Mouse (Mus musculus) cerebellum, adult 2 months (tissue): ENCODE results near the gene Wdr62. TPM values are rescaled to one million over a fixed set of nuclear protein-coding genes. Genes with fewer than 3 reads are reported as not detected.
"Not testable (repeated sequence)": the region's sequence is repeated elsewhere in the genome, so short reads cannot be mapped to it uniquely, and the experiment has no call there.

Source experiments
- DNase-seq, 2 experiments: peaks; one replicate each; pipeline ENCODE4 v3.0.0; 2021
- H3K27ac ChIP-seq: fragments of 200-500 bp; 2 replicates; pipeline ENCODE4 v1.5.1; 2012; ENCODE audit warnings: low read length, control low read depth, inconsistent platforms; ENCODE audit not compliant: insufficient read depth
- H3K27me3 ChIP-seq: fragments of 200-500 bp; 2 replicates; pipeline ENCODE4 v1.6.1; 2012; ENCODE audit warnings: inconsistent platforms, mild to moderate bottlenecking, low read length, moderate library complexity; ENCODE audit not compliant: control insufficient read depth, insufficient read depth
- H3K4me1 ChIP-seq: fragments of 200-500 bp; 2 replicates; pipeline ENCODE4 v1.6.1; 2011; ENCODE audit warnings: low read length; ENCODE audit not compliant: control insufficient read depth, insufficient read depth
- H3K4me3 ChIP-seq: fragments of 200-500 bp; replicated peaks from 2 replicates; pipeline ENCODE3; 2011; ENCODE audit warnings: mild to moderate bottlenecking, low read depth, low read length, control low read depth; ENCODE audit not compliant: insufficient read depth
- CTCF ChIP-seq: fragments of 200-500 bp; IDR thresholded peaks from 2 replicates; pipeline ENCODE4 v1.5.1; 2011; ENCODE audit warnings: low read depth, mild to moderate bottlenecking, control low read depth, low read length, moderate library complexity, borderline replicate concordance; ENCODE audit not compliant: insufficient read depth
- POLR2A ChIP-seq: fragments of 200-500 bp; IDR thresholded peaks from 2 replicates; pipeline ENCODE4 v1.6.1; 2011; ENCODE audit warnings: low read length, control low read depth, borderline replicate concordance; ENCODE audit not compliant: insufficient read depth
- WGBS: fragments of 180-500 bp; shearing (Covaris S2); methylation state at CpG from one replicate; pipeline ENCODE4 v1.1.7; 2018; 5-methylcytosine and 5-hydroxymethylcytosine counted together
- polyA plus RNA-seq: library from polyadenylated mRNA; depleted of rRNA; stranded (reverse); fragments of >200 nt; gene quantifications from 2 replicates; pipeline ENCODE4 v1.2.3, GENCODE M21; 2012

The Wdr62 gene
- polyA plus RNA-seq, 1 experiment = 3.8 TPM

GRCm38 (mm10) chr7:30205383-30205782, 74.8 kb downstream of the Wdr62 start:
- 1% methylated on average over 2 of the region's 2 CpGs for WGBS
- no peak overlapping the region for H3K4me3 ChIP-seq
- peak; percentile 80 for DNase-seq

GRCm38 (mm10) chr7:30204380-30204779, 75.8 kb downstream of the Wdr62 start:
- Histone ChIP-seq H3K27ac (no peak overlapping the region), H3K27me3 (no peaks in the 10 kb centered on the region), H3K4me3 (no peak overlapping the region), H3K4me1 (peaks cover 16% of the 10 kb centered on the region)
- TF ChIP-seq POLR2A (no peak), CTCF (no peak)
- no peak for DNase-seq
- 43% methylated on average over 8 of the region's 8 CpGs for WGBS

More at GRCm38 (mm10) chr7:30205383-30205782, 74.8 kb downstream of the Wdr62 start:
- Histone ChIP-seq H3K27me3 (no peaks in the 10 kb centered on the region), H3K27ac (no peak overlapping the region), H3K4me1 (peaks cover 9% of the 10 kb centered on the region)
- TF ChIP-seq POLR2A (no peak), CTCF (peak; percentile 79)

GRCm38 (mm10) chr7:30202895-30203690, 77.1 kb downstream of the Wdr62 start:
- WGBS = 18% methylated on average over 11 of the region's 11 CpGs
- Histone ChIP-seq H3K4me3 (no peak overlapping the region), H3K27ac (peak overlapping the region; percentile 87), H3K27me3 (no peaks in the 10 kb centered on the region), H3K4me1 (peaks cover 16% of the 10 kb centered on the region)
- TF ChIP-seq POLR2A = no peak
- no peak for TF ChIP-seq CTCF
- DNase-seq = peak; percentile 69 to 89

GRCm38 (mm10) chr7:30200661-30201060, 79.6 kb downstream of the Wdr62 start:
- H3K4me3 ChIP-seq = not testable (repeated sequence)

GRCm38 (mm10) chr7:30200200-30200599, 80.0 kb downstream of the Wdr62 start:
- WGBS = 40% methylated on average over 5 of the region's 5 CpGs
- 0 out of 2 replicates have a peak overlapping the region, but pooled peaks have one; percentile 18 for H3K27ac ChIP-seq
- peaks cover 31% of the 10 kb centered on the region for H3K4me1 ChIP-seq
- H3K4me3 ChIP-seq = no peak overlapping the region
- H3K27me3 ChIP-seq = no peaks in the 10 kb centered on the region
- no peak for TF ChIP-seq CTCF
- TF ChIP-seq POLR2A = no peak
- DNase-seq = peak in 1 of 2 experiments; percentile 12

More at GRCm38 (mm10) chr7:30200661-30201060, 79.6 kb downstream of the Wdr62 start:
- DNase-seq = peak in 1 of 2 experiments; percentile 4
- peaks cover 27% of the 10 kb centered on the region for H3K4me1 ChIP-seq
- H3K27ac ChIP-seq, H3K27me3 ChIP-seq: not testable (repeated sequence)
- WGBS = 90% methylated on average over 5 of the region's 5 CpGs

GRCm38 (mm10) chr7:30199498-30200139, 80.6 kb downstream of the Wdr62 start:
- no peak overlapping the region for H3K27ac ChIP-seq
- no peak overlapping the region for H3K4me3 ChIP-seq
- WGBS = 83% methylated on average over 18 of the region's 18 CpGs
- DNase-seq = peak in 1 of 2 experiments; percentile 12
- TF ChIP-seq POLR2A = no peak
- TF ChIP-seq CTCF = no peak
- no peaks in the 10 kb centered on the region for H3K27me3 ChIP-seq
- peaks cover 29% of the 10 kb centered on the region for H3K4me1 ChIP-seq

- H3K27ac ChIP-seq = peak within 1 kb of the TSS; percentile 37; the same call in 1 of the 2 replicates
- WGBS = 3% methylated on average over 8 of the region's 8 CpGs
- peak; percentile 85 for TF ChIP-seq CTCF
- TF ChIP-seq POLR2A = no peak
- peaks cover 29% of the 10 kb centered on the region for H3K4me1 ChIP-seq
- peak; percentile 67 to 76 for DNase-seq
- no peak within 1 kb of the TSS for H3K4me3 ChIP-seq
- H3K27me3 ChIP-seq = no peaks in the 10 kb centered on the region
Observed at GRCm38 (mm10) chr7:30198481-30198971, 81.7 kb downstream of the Wdr62 start, which contains the start of gene Capns1. Capns1 (minus strand) TSS chr7:30198811.
